Comparison of ENCODE assay signal across 9 mouse cellular contexts in genomic region chr13:113409941-113410340, GRCm38 (mm10).
A peak's percentile ranks its signal among the peaks of the same experiment; 100 is the strongest.
DNase-seq lines count a peak whose midpoint lies in the region; ATAC-seq and TF ChIP-seq lines count a peak whose summit lies in the region.
"Had no signal": no experiment of that assay in that cellular context is flagged by ENCODE, and none has a peak within 500 bp of the region (broad histone marks: within the 10 kb centered on the region; RNA-seq: fewer than 3 reads in every experiment).

No protein-coding gene starts in this region.

- 0 out of 2 replicates have a peak, but pooled peaks have one; percentile 13 for TF ChIP-seq CTCF in intestine, postnatal 0 days (IDR thresholded peaks at IDR 0.05; ENCODE audit: low read depth)
- TF ChIP-seq CTCF in kidney, postnatal 0 days (IDR thresholded peaks at IDR 0.05; ENCODE audit: low read depth), result no peak

- ATAC-seq in intestine, postnatal 0 days, result no peak
- ATAC-seq in intestine, embryonic 15.5 days, result no peak
- no peak for ATAC-seq in embryonic facial prominence, embryonic 12.5 days (ENCODE audit: insufficient number of reproducible peaks, insufficient read depth, low FRiP score, low TSS enrichment)
- no peak for ATAC-seq in kidney, postnatal 0 days (replicated peaks; ENCODE audit: low FRiP score, low read depth)
- peak; percentile 35; the same call in 1 of the 2 replicates for ATAC-seq in limb, embryonic 11.5 days (ENCODE audit: insufficient number of reproducible peaks, low FRiP score, low TSS enrichment, low read depth)
- no peak for ATAC-seq in CD4-positive, CD25-positive, alpha-beta regulatory T cell, adult 4 months
- no peak for ATAC-seq in heart, embryonic 11.5 days (replicated peaks; ENCODE audit: insufficient number of reproducible peaks, low FRiP score, low TSS enrichment)

- H3K9ac ChIP-seq in intestine, postnatal 0 days (ENCODE audit: low read depth, low read length), result no peak overlapping the region
- H3K9ac ChIP-seq in intestine, embryonic 15.5 days, result no peak overlapping the region
- no peak overlapping the region for H3K9ac ChIP-seq in embryonic facial prominence, embryonic 12.5 days
- no peak overlapping the region for H3K9ac ChIP-seq in kidney, postnatal 0 days (ENCODE audit: low read depth, low read length)
- no peak overlapping the region for H3K9ac ChIP-seq in limb, embryonic 11.5 days (ENCODE audit: low read length)
- H3K9ac ChIP-seq in heart, embryonic 11.5 days (ENCODE audit: low read depth, low read length), result no peak overlapping the region

- 67% methylated on average over 12 of the region's 12 CpGs for WGBS in intestine, postnatal 0 days
- WGBS in intestine, embryonic 15.5 days, result 67% methylated on average over 12 of the region's 12 CpGs
- WGBS in embryonic facial prominence, embryonic 12.5 days, result 33% methylated on average over 12 of the region's 12 CpGs
- 60% methylated on average over 12 of the region's 12 CpGs for WGBS in kidney, postnatal 0 days
- 18% methylated on average over 12 of the region's 12 CpGs for WGBS in limb, embryonic 11.5 days
- 75% methylated on average over 12 of the region's 12 CpGs for WGBS in heart, embryonic 11.5 days (ENCODE audit: insufficient replicate concordance)

- no peak overlapping the region for H3K4me3 ChIP-seq in intestine, postnatal 0 days (ENCODE audit: low read depth, low read length)
- no peak overlapping the region for H3K4me3 ChIP-seq in intestine, embryonic 15.5 days (replicated peaks)
- H3K4me3 ChIP-seq in embryonic facial prominence, embryonic 12.5 days, result no peak overlapping the region
- H3K4me3 ChIP-seq in kidney, postnatal 0 days (replicated peaks; ENCODE audit: low read depth, low read length), result no peak overlapping the region
- H3K4me3 ChIP-seq in limb, embryonic 11.5 days (ENCODE audit: low read depth, low read length), result no peak overlapping the region
- H3K4me3 ChIP-seq in heart, embryonic 11.5 days (ENCODE audit: low read depth, low read length), result no peak overlapping the region
- H3K4me3 ChIP-seq: erythroblast, embryonic 14.5 days had no signal

- H3K27ac ChIP-seq in intestine, postnatal 0 days (ENCODE audit: low read depth, low read length), result no peak overlapping the region
- no peak overlapping the region for H3K27ac ChIP-seq in intestine, embryonic 15.5 days
- 0 out of 2 replicates have a peak overlapping the region, but pooled peaks have one; percentile 36 for H3K27ac ChIP-seq in embryonic facial prominence, embryonic 12.5 days
- no peak overlapping the region for H3K27ac ChIP-seq in kidney, postnatal 0 days
- H3K27ac ChIP-seq in limb, embryonic 11.5 days (replicated peaks; ENCODE audit: low read depth, low read length), result no peak overlapping the region
- H3K27ac ChIP-seq in heart, embryonic 11.5 days (ENCODE audit: low read depth, low read length), result no peak overlapping the region

- no peaks in the 10 kb centered on the region for H3K4me1 ChIP-seq in intestine, postnatal 0 days (replicated peaks; ENCODE audit: control insufficient read depth, insufficient read depth, low read length)
- H3K4me1 ChIP-seq in intestine, embryonic 15.5 days (replicated peaks), result no peaks in the 10 kb centered on the region
- H3K4me1 ChIP-seq in embryonic facial prominence, embryonic 12.5 days, result 0 out of 2 replicates have a peak, but pooled peaks cover 3% of the 10 kb centered on the region
- no peaks in the 10 kb centered on the region for H3K4me1 ChIP-seq in kidney, postnatal 0 days (replicated peaks; ENCODE audit: insufficient read depth, low read length)
- peaks cover 4% of the 10 kb centered on the region for H3K4me1 ChIP-seq in limb, embryonic 11.5 days (ENCODE audit: control insufficient read depth, insufficient read depth, low read length)
- H3K4me1 ChIP-seq in heart, embryonic 11.5 days (ENCODE audit: control insufficient read depth, insufficient read depth, low read length), result no peaks in the 10 kb centered on the region

- H3K9me3 ChIP-seq in intestine, postnatal 0 days (ENCODE audit: control insufficient read depth), result no peaks in the 10 kb centered on the region
- H3K9me3 ChIP-seq in intestine, embryonic 15.5 days, result no peaks in the 10 kb centered on the region
- H3K9me3 ChIP-seq in embryonic facial prominence, embryonic 12.5 days, result no peaks in the 10 kb centered on the region
- H3K9me3 ChIP-seq in kidney, postnatal 0 days (replicated peaks; ENCODE audit: low read length), result no peaks in the 10 kb centered on the region
- H3K9me3 ChIP-seq in limb, embryonic 11.5 days (ENCODE audit: control insufficient read depth, low read length), result no peaks in the 10 kb centered on the region
- H3K9me3 ChIP-seq in heart, embryonic 11.5 days (replicated peaks; ENCODE audit: control insufficient read depth, low read length), result no peaks in the 10 kb centered on the region

- H3K36me3 ChIP-seq in intestine, postnatal 0 days (ENCODE audit: control insufficient read depth, insufficient read depth), result no peaks in the 10 kb centered on the region
- H3K36me3 ChIP-seq in intestine, embryonic 15.5 days, result no peaks in the 10 kb centered on the region
- no peaks in the 10 kb centered on the region for H3K36me3 ChIP-seq in embryonic facial prominence, embryonic 12.5 days
- no peaks in the 10 kb centered on the region for H3K36me3 ChIP-seq in kidney, postnatal 0 days (ENCODE audit: insufficient read depth, low read length)
- no peaks in the 10 kb centered on the region for H3K36me3 ChIP-seq in limb, embryonic 11.5 days (ENCODE audit: control insufficient read depth, insufficient read depth, low read length)
- no peaks in the 10 kb centered on the region for H3K36me3 ChIP-seq in heart, embryonic 11.5 days (ENCODE audit: control insufficient read depth, insufficient read depth, low read length)

- H3K4me2 ChIP-seq in intestine, postnatal 0 days (replicated peaks; ENCODE audit: low read depth), result no peak overlapping the region
- H3K4me2 ChIP-seq in intestine, embryonic 15.5 days (replicated peaks), result no peak overlapping the region
- no peak overlapping the region for H3K4me2 ChIP-seq in embryonic facial prominence, embryonic 12.5 days (replicated peaks)
- H3K4me2 ChIP-seq in kidney, postnatal 0 days (ENCODE audit: low read length), result no peak overlapping the region
- no peak overlapping the region for H3K4me2 ChIP-seq in limb, embryonic 11.5 days (ENCODE audit: low read depth, severe bottlenecking)
- H3K4me2 ChIP-seq in heart, embryonic 11.5 days, result no peak overlapping the region

- no peaks in the 10 kb centered on the region for H3K27me3 ChIP-seq in intestine, postnatal 0 days (replicated peaks; ENCODE audit: control insufficient read depth, insufficient read depth, low read length)
- H3K27me3 ChIP-seq in intestine, embryonic 15.5 days (replicated peaks), result no peaks in the 10 kb centered on the region
- H3K27me3 ChIP-seq in embryonic facial prominence, embryonic 12.5 days, result no peaks in the 10 kb centered on the region
- H3K27me3 ChIP-seq in kidney, postnatal 0 days (ENCODE audit: insufficient read depth, low read length), result no peaks in the 10 kb centered on the region
- H3K27me3 ChIP-seq in limb, embryonic 11.5 days (ENCODE audit: control insufficient read depth, insufficient read depth, low read length), result no peaks in the 10 kb centered on the region
- no peaks in the 10 kb centered on the region for H3K27me3 ChIP-seq in heart, embryonic 11.5 days (ENCODE audit: control insufficient read depth, insufficient read depth, low read length)

- peak; percentile 74 for DNase-seq in kidney, postnatal 0 days (ENCODE audit: low spot score)
- peak; percentile 70 for DNase-seq in limb, embryonic 11.5 days (ENCODE audit: low spot score)
- DNase-seq in ovary, postnatal 36 days (ENCODE audit: low spot score), result no peak
